Comparison of ENCODE assay signal across 10 mouse cellular contexts in genomic region chr6:89614596-89615372, GRCm38 (mm10). TPM values are rescaled to one million over a fixed set of nuclear protein-coding genes. Genes with fewer than 3 reads are reported as not detected.
DNase-seq lines count a peak whose midpoint lies in the region; ATAC-seq lines count a peak whose summit lies in the region.
"Had no signal": no experiment of that assay in that cellular context is flagged by ENCODE, and none has a peak within 500 bp of the region (broad histone marks: within the 10 kb centered on the region; RNA-seq: fewer than 3 reads in every experiment).

No protein-coding gene starts in this region.

- no peak overlapping the region for H3K4me3 ChIP-seq in forebrain, embryonic 16.5 days (replicated peaks; ENCODE audit: low read length)
- no peak overlapping the region for H3K4me3 ChIP-seq in kidney, embryonic 15.5 days (replicated peaks)
- H3K4me3 ChIP-seq in midbrain, embryonic 15.5 days = no peak overlapping the region
- H3K4me3 ChIP-seq: heart, adult 2 months; layer of hippocampus, adult 2 months; liver, embryonic 15.5 days had no signal

- H3K27me3 ChIP-seq in forebrain, embryonic 16.5 days (replicated peaks; ENCODE audit: control insufficient read depth, insufficient read depth, low read length) = no peaks in the 10 kb centered on the region
- no peaks in the 10 kb centered on the region for H3K27me3 ChIP-seq in kidney, embryonic 15.5 days
- no peaks in the 10 kb centered on the region for H3K27me3 ChIP-seq in midbrain, embryonic 15.5 days (replicated peaks)
- H3K27me3 ChIP-seq: liver, embryonic 15.5 days had no signal

- peak overlapping the region; percentile 67 for H3K27ac ChIP-seq in forebrain, embryonic 16.5 days (ENCODE audit: low read length)
- H3K27ac ChIP-seq in kidney, embryonic 15.5 days = peak overlapping the region; percentile 80
- H3K27ac ChIP-seq in midbrain, embryonic 15.5 days = peak overlapping the region; percentile 80
- H3K27ac ChIP-seq: heart, adult 2 months; liver, embryonic 15.5 days had no signal

- DNase-seq in embryo, embryonic 10.5 days (ENCODE audit: low spot score) = peak; percentile 56
- DNase-seq in gastrocnemius, adult 8-10 months (ENCODE audit: low spot score in 2 of 2) = no peak
- no peak for DNase-seq in lung, adult 18-20 months
- DNase-seq: heart, adult 2 months had no signal

- H3K9ac ChIP-seq in forebrain, embryonic 16.5 days (replicated peaks; ENCODE audit: low read depth, low read length) = peak overlapping the region; percentile 39; the same call in 1 of the 2 replicates
- no peak overlapping the region for H3K9ac ChIP-seq in kidney, embryonic 15.5 days
- no peak overlapping the region for H3K9ac ChIP-seq in midbrain, embryonic 15.5 days
- H3K9ac ChIP-seq: liver, embryonic 15.5 days had no signal

- no peaks in the 10 kb centered on the region for H3K36me3 ChIP-seq in forebrain, embryonic 16.5 days (ENCODE audit: control insufficient read depth, insufficient read depth)
- no peaks in the 10 kb centered on the region for H3K36me3 ChIP-seq in kidney, embryonic 15.5 days
- no peaks in the 10 kb centered on the region for H3K36me3 ChIP-seq in midbrain, embryonic 15.5 days (replicated peaks)
- H3K36me3 ChIP-seq: liver, embryonic 15.5 days had no signal

- peaks cover 27% of the 10 kb centered on the region for H3K4me1 ChIP-seq in forebrain, embryonic 16.5 days (replicated peaks; ENCODE audit: control insufficient read depth, insufficient read depth, low read length)
- H3K4me1 ChIP-seq in kidney, embryonic 15.5 days = peaks cover 28% of the 10 kb centered on the region
- peaks cover 26% of the 10 kb centered on the region for H3K4me1 ChIP-seq in midbrain, embryonic 15.5 days
- H3K4me1 ChIP-seq: liver, embryonic 15.5 days had no signal

- 60% methylated on average over 7 of the region's 7 CpGs for WGBS in forebrain, embryonic 16.5 days
- WGBS in kidney, embryonic 15.5 days = 59% methylated on average over 7 of the region's 7 CpGs
- 64% methylated on average over 7 of the region's 7 CpGs for WGBS in midbrain, embryonic 15.5 days

- ATAC-seq in forebrain, embryonic 16.5 days = 0 out of 2 replicates have a peak, but pooled peaks have one; percentile 8
- ATAC-seq in kidney, embryonic 15.5 days (replicated peaks; ENCODE audit: low FRiP score) = peak; percentile 52
- no peak for ATAC-seq in midbrain, embryonic 15.5 days (replicated peaks)
- no peak for ATAC-seq in activated CD4-positive, CD25-positive, alpha-beta regulatory T cell, adult 4 months

- no peaks in the 10 kb centered on the region for H3K9me3 ChIP-seq in forebrain, embryonic 16.5 days (ENCODE audit: control insufficient read depth, low read length)
- no peaks in the 10 kb centered on the region for H3K9me3 ChIP-seq in kidney, embryonic 15.5 days (replicated peaks)
- no peaks in the 10 kb centered on the region for H3K9me3 ChIP-seq in midbrain, embryonic 15.5 days
- H3K9me3 ChIP-seq: liver, embryonic 15.5 days had no signal

- H3K4me2 ChIP-seq in forebrain, embryonic 16.5 days (ENCODE audit: low read length) = no peak overlapping the region
- no peak overlapping the region for H3K4me2 ChIP-seq in kidney, embryonic 15.5 days
- no peak overlapping the region for H3K4me2 ChIP-seq in midbrain, embryonic 15.5 days
- H3K4me2 ChIP-seq: liver, embryonic 15.5 days had no signal

RNA-seq across cellular contexts. Expression of gene Chchd6, which starts 19.3 kb away (rescaled TPM):
- 145 and 168 TPM in 2 replicates for polyA plus RNA-seq in forebrain, embryonic 16.5 days (2015; fragmentation: Nextera tagmentation; extraction: Ambion mirVana)
- polyA plus RNA-seq in kidney, embryonic 15.5 days (2015; fragmentation: Nextera tagmentation; extraction: Ambion mirVana) = 62.2 and 63.8 TPM in 2 replicates
- polyA plus RNA-seq in midbrain, embryonic 15.5 days (2015; fragmentation: Nextera tagmentation; extraction: Ambion mirVana) = 173 and 185 TPM in 2 replicates
- total RNA-seq in gastrocnemius, adult 8-10 months (2022) = 1 to 10 TPM; 2.8 to 4.3 (median 3.4) TPM
- polyA plus RNA-seq in activated CD4-positive, CD25-positive, alpha-beta regulatory T cell, adult 4 months (2017; shearing (Covaris generic)) = 1 to 10 TPM; 2.3 to 3.3 TPM

RNA-seq across cellular contexts. Expression of gene Txnrd3, which starts 29.0 kb away (rescaled TPM):
- 11.1 and 11.9 TPM in 2 replicates for polyA plus RNA-seq in forebrain, embryonic 16.5 days (2015; fragmentation: Nextera tagmentation; extraction: Ambion mirVana)
- 17.4 and 17.7 TPM in 2 replicates for polyA plus RNA-seq in kidney, embryonic 15.5 days (2015; fragmentation: Nextera tagmentation; extraction: Ambion mirVana)
- polyA plus RNA-seq in midbrain, embryonic 15.5 days (2015; fragmentation: Nextera tagmentation; extraction: Ambion mirVana) = 16.7 and 16.8 TPM in 2 replicates
- total RNA-seq in gastrocnemius, adult 8-10 months (2022) = 1 to 10 TPM; 3.1 to 4.9 (median 3.6) TPM
- under 1 TPM; 0.17 to 0.97 TPM for polyA plus RNA-seq in activated CD4-positive, CD25-positive, alpha-beta regulatory T cell, adult 4 months (2017; shearing (Covaris generic))

Comparison
In these comparisons a context has a peak if more than half of its experiments do, and no peak if none do; other contexts are left out.
1. ATAC-seq: peak in forebrain, embryonic 16.5 days (single experiment) and kidney, embryonic 15.5 days (single experiment); none in midbrain, embryonic 15.5 days (single experiment) and activated CD4-positive, CD25-positive, alpha-beta regulatory T cell, adult 4 months (single experiment).
2. RNA of gene Chchd6, which starts 19.3 kb away (polyA plus RNA-seq): 173 to 185 TPM in midbrain, embryonic 15.5 days, 145 to 168 TPM in forebrain, embryonic 16.5 days and 62.2 to 63.8 TPM in kidney, embryonic 15.5 days; 2.3 to 3.3 TPM in activated CD4-positive, CD25-positive, alpha-beta regulatory T cell, adult 4 months; every median in the first group is over 10 times any median in the second.
3. Peak in every context shown above with its lines, with median percentiles within 50 percentile points of each other: H3K27ac ChIP-seq.